Mouse (Mus musculus): ENCODE results near the gene Vps54. TPM values are rescaled to one million over a fixed set of nuclear protein-coding genes. Genes with fewer than 3 reads are reported as not detected.

Gene Vps54
- polyA plus RNA-seq, 1 experiment from 2014 or later = 14.9 TPM

DNA sequence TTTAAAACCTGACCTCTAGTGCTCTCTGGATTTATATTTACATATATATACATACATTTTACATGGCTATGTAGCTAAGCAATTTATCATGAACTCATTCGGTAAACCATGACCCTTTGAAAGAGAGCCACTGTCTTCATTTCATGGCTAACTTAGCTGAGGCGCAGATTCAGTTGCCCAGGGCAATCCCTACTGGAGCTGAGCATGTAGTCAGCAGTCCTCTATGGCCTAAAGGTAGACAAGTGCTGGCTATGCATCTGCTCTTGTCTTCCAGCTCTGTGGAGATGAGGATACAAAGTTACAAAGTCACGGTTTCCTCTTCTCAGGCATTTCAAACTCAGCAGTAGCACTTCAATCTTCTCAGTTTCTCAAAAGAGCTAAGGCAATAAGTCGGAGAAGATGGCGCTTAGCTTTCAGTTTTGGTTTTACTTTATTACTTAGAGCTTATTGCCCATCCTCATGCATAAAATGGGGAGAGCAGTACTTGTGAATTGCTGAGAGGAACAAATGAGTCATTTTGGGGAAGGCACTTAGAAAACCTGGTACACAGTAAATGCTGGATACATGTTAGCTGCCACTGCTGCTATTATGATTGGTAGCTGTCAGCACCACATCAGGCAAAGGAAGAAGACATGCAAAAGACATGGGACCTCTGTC, 93.7 kb downstream of the Vps54 start:
- 96% methylated on average over 5 of the region's 5 CpGs for WGBS
- no peaks in the 10 kb centered on the region for H3K4me1 ChIP-seq (ENCODE audit: control insufficient read depth, insufficient read depth, low read length)

DNA sequence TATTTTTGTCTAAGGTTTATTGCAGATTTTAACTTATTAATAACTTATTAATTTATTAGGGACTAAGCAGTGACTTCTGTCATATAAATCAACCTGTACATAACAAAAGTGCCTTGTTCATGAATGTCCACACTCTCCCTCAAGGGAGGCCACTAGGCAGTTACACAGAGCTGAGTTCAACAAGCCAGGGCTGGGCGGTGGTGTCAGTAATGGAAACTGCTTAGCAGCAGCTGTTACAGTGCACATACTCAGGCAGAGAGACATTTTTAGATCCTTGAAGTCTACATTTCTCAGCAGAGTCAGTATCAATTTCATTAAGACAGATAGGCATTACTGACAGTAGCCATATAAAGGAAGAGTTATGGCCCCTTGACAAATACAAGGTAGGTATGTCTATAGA, 98.8 kb downstream of the Vps54 start:
- no peak for DNase-seq (ENCODE audit: low spot score)
- ATAC-seq (ENCODE audit: insufficient number of reproducible peaks, low FRiP score, low TSS enrichment, low read depth) = no peak
- H3K27me3 ChIP-seq (ENCODE audit: control insufficient read depth, insufficient read depth, low read length) = no peaks in the 10 kb centered on the region
- H3K9ac ChIP-seq (ENCODE audit: low read length) = no peak overlapping the region
- H3K4me2 ChIP-seq (ENCODE audit: low read depth, severe bottlenecking) = no peak overlapping the region
- H3K9me3 ChIP-seq (ENCODE audit: control insufficient read depth, low read length) = no peaks in the 10 kb centered on the region
- no peaks in the 10 kb centered on the region for H3K36me3 ChIP-seq (ENCODE audit: control insufficient read depth, insufficient read depth, low read length)
- no peak overlapping the region for H3K27ac ChIP-seq (replicated peaks; ENCODE audit: low read depth, low read length)
- H3K4me1 ChIP-seq (ENCODE audit: control insufficient read depth, insufficient read depth, low read length) = no peaks in the 10 kb centered on the region
- no peak overlapping the region for H3K4me3 ChIP-seq (ENCODE audit: low read depth, low read length)
- WGBS = 89% methylated on average over 1 of the region's 1 CpGs

More for the DNA sequence above, 93.7 kb downstream of the Vps54 start:
- ATAC-seq (ENCODE audit: insufficient number of reproducible peaks, low FRiP score, low TSS enrichment, low read depth) (no peak), DNase-seq (ENCODE audit: low spot score) (no peak)
- Histone ChIP-seq H3K4me2 (ENCODE audit: low read depth, severe bottlenecking) (no peak overlapping the region), H3K27me3 (ENCODE audit: control insufficient read depth, insufficient read depth, low read length) (no peaks in the 10 kb centered on the region), H3K4me3 (ENCODE audit: low read depth, low read length) (no peak overlapping the region), H3K27ac (replicated peaks; ENCODE audit: low read depth, low read length) (no peak overlapping the region), H3K9ac (ENCODE audit: low read length) (no peak overlapping the region), H3K9me3 (ENCODE audit: control insufficient read depth, low read length) (no peaks in the 10 kb centered on the region), H3K36me3 (ENCODE audit: control insufficient read depth, insufficient read depth, low read length) (peaks cover 5% of the 10 kb centered on the region; the same call in 1 of the 2 replicates)

DNA sequence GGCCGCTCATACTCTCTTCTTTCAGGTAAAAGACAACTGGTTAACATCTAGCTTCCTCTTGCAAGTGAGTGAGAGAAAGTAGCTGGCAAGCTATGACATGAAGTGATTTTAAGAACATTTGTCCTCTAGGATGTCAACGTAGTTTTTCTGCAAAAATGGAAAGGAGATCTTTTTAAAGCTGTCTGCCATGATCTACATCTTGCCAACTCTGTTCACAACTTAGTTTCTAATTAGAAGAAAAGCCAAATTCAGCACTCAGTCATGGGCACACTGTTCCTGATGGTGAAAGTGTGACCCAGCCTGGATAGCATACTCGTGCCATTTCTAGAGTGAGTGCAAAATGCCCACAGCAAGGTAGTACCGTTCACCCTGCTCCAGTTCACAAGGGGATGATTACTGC, 100.0 kb downstream of the Vps54 start:
- Histone ChIP-seq H3K36me3 (ENCODE audit: control insufficient read depth, insufficient read depth, low read length) (no peaks in the 10 kb centered on the region; the same call in 1 of the 2 replicates), H3K4me2 (ENCODE audit: low read depth, severe bottlenecking) (no peak overlapping the region), H3K4me3 (ENCODE audit: low read depth, low read length) (no peak overlapping the region), H3K9ac (ENCODE audit: low read length) (no peak overlapping the region), H3K27ac (replicated peaks; ENCODE audit: low read depth, low read length) (no peak overlapping the region), H3K4me1 (ENCODE audit: control insufficient read depth, insufficient read depth, low read length) (no peaks in the 10 kb centered on the region), H3K27me3 (ENCODE audit: control insufficient read depth, insufficient read depth, low read length) (no peaks in the 10 kb centered on the region), H3K9me3 (ENCODE audit: control insufficient read depth, low read length) (no peaks in the 10 kb centered on the region)
- WGBS = 78% methylated on average over 4 of the region's 4 CpGs
- no peak for ATAC-seq (ENCODE audit: insufficient number of reproducible peaks, low FRiP score, low TSS enrichment, low read depth)
- no peak for DNase-seq (ENCODE audit: low spot score)

DNA sequence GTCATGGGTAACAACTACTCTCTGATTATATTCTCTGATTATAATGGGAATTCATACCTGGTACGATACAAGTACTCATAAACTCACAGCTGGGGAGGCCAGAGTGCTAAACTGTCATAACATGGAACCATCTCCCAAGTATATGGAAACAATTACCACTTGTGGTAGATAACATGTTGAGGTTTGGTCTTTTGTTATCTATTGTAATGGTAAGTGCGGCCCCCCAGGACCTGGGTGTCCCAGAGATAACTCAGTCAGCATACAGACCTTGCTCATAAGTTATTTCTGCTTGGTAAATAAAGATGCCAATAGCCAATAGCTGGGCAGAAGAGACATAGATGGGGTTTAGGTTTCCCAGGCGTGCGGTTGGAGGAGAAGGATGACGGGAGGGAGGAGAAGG, 104.4 kb downstream of the Vps54 start:
- Histone ChIP-seq H3K27ac (replicated peaks; ENCODE audit: low read depth, low read length) (no peak overlapping the region), H3K36me3 (ENCODE audit: control insufficient read depth, insufficient read depth, low read length) (no peaks in the 10 kb centered on the region; the same call in 1 of the 2 replicates), H3K27me3 (ENCODE audit: control insufficient read depth, insufficient read depth, low read length) (no peaks in the 10 kb centered on the region), H3K4me1 (ENCODE audit: control insufficient read depth, insufficient read depth, low read length) (no peaks in the 10 kb centered on the region), H3K9ac (ENCODE audit: low read length) (no peak overlapping the region), H3K4me2 (ENCODE audit: low read depth, severe bottlenecking) (no peak overlapping the region), H3K9me3 (ENCODE audit: control insufficient read depth, low read length) (no peaks in the 10 kb centered on the region), H3K4me3 (ENCODE audit: low read depth, low read length) (no peak overlapping the region)
- ATAC-seq (ENCODE audit: insufficient number of reproducible peaks, low FRiP score, low TSS enrichment, low read depth) (no peak), DNase-seq (ENCODE audit: low spot score) (no peak)
- 96% methylated on average over 5 of the region's 5 CpGs for WGBS

DNA sequence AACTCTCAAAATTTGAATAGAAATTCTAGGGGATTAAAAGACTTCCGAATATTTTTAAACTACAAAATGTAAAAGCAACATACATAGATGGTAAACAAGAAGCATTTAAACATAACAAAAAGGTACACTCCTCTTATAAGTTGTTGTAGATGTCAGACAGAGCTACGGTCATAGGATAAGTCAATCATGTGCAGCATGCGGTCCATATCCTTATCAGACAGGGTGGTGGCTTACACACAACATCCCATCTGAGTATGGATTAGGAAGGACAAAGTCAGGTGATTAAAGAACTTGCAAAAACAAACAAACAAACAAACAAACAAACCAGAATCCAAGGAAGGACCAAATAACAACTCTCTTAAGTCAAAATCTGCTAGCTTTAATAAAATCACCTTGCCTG, 106.9 kb downstream of the Vps54 start:
- 95% methylated on average over 3 of the region's 3 CpGs for WGBS
- Histone ChIP-seq H3K4me2 (ENCODE audit: low read depth, severe bottlenecking) (no peak overlapping the region), H3K36me3 (ENCODE audit: control insufficient read depth, insufficient read depth, low read length) (no peaks in the 10 kb centered on the region; the same call in 1 of the 2 replicates), H3K27me3 (ENCODE audit: control insufficient read depth, insufficient read depth, low read length) (no peaks in the 10 kb centered on the region), H3K4me3 (ENCODE audit: low read depth, low read length) (no peak overlapping the region), H3K9ac (ENCODE audit: low read length) (no peak overlapping the region), H3K27ac (replicated peaks; ENCODE audit: low read depth, low read length) (no peak overlapping the region), H3K4me1 (ENCODE audit: control insufficient read depth, insufficient read depth, low read length) (no peaks in the 10 kb centered on the region), H3K9me3 (ENCODE audit: control insufficient read depth, low read length) (no peaks in the 10 kb centered on the region)
- DNase-seq (ENCODE audit: low spot score) (no peak), ATAC-seq (ENCODE audit: insufficient number of reproducible peaks, low FRiP score, low TSS enrichment, low read depth) (no peak)

DNA sequence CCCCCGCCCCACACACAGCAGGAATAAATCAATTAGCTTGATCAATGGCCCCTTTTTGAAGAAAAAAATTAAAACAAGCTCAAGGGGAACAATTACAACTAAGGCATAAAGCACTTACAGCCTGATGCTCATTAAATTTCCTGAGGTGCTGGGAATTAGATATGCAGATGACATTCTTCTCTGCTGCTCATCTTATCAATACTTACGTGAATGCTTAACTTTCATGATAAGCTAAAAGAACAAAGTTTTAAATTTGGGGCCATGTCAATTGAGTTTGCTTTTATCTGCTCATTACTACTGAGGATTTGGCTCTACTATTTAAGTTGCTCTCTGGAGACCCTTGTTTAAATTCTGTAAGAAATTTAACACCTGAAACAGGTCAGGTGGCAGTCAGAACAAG, 109.8 kb downstream of the Vps54 start:
- H3K4me3 ChIP-seq (ENCODE audit: low read depth, low read length) = no peak overlapping the region
- no peaks in the 10 kb centered on the region for H3K9me3 ChIP-seq (ENCODE audit: control insufficient read depth, low read length)
- no peak for ATAC-seq (ENCODE audit: insufficient number of reproducible peaks, low FRiP score, low TSS enrichment, low read depth)
- no peak overlapping the region for H3K9ac ChIP-seq (ENCODE audit: low read length)
- H3K4me1 ChIP-seq (ENCODE audit: control insufficient read depth, insufficient read depth, low read length) = no peaks in the 10 kb centered on the region
- H3K4me2 ChIP-seq (ENCODE audit: low read depth, severe bottlenecking) = no peak overlapping the region
- H3K27ac ChIP-seq (replicated peaks; ENCODE audit: low read depth, low read length) = no peak overlapping the region
- no peaks in the 10 kb centered on the region; the same call in 1 of the 2 replicates for H3K36me3 ChIP-seq (ENCODE audit: control insufficient read depth, insufficient read depth, low read length)
- no peak for DNase-seq (ENCODE audit: low spot score)
- 93% methylated on average over 2 of the region's 2 CpGs for WGBS
- no peaks in the 10 kb centered on the region for H3K27me3 ChIP-seq (ENCODE audit: control insufficient read depth, insufficient read depth, low read length)

DNA sequence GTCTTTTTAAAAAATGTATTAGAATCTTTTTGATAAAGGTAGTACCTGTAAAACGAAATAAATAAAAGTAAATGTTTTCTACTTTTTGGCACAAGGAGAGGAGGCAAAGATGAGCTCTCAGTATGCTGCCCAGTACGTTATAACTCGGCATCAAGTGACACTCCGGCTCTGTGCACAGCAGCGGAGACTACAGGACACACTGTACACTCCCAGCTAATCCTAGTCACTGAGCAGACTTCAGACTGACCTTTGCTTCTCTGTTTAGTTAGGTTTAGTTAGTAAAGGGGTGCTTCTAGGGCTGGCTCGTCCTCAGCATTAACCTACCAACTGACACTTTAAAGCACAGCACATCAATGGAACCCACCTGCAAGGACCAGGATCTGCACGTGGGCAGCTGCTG, 112.2 kb downstream of the Vps54 start:
- Histone ChIP-seq H3K9me3 (ENCODE audit: control insufficient read depth, low read length) (no peaks in the 10 kb centered on the region), H3K27ac (replicated peaks; ENCODE audit: low read depth, low read length) (no peak overlapping the region), H3K9ac (ENCODE audit: low read length) (no peak overlapping the region), H3K27me3 (ENCODE audit: control insufficient read depth, insufficient read depth, low read length) (no peaks in the 10 kb centered on the region), H3K4me3 (ENCODE audit: low read depth, low read length) (no peak overlapping the region), H3K4me2 (ENCODE audit: low read depth, severe bottlenecking) (no peak overlapping the region), H3K4me1 (ENCODE audit: control insufficient read depth, insufficient read depth, low read length) (no peaks in the 10 kb centered on the region), H3K36me3 (ENCODE audit: control insufficient read depth, insufficient read depth, low read length) (no peaks in the 10 kb centered on the region)
- WGBS = 89% methylated on average over 7 of the region's 7 CpGs
- DNase-seq (ENCODE audit: low spot score) (no peak), ATAC-seq (ENCODE audit: insufficient number of reproducible peaks, low FRiP score, low TSS enrichment, low read depth) (no peak)

DNA sequence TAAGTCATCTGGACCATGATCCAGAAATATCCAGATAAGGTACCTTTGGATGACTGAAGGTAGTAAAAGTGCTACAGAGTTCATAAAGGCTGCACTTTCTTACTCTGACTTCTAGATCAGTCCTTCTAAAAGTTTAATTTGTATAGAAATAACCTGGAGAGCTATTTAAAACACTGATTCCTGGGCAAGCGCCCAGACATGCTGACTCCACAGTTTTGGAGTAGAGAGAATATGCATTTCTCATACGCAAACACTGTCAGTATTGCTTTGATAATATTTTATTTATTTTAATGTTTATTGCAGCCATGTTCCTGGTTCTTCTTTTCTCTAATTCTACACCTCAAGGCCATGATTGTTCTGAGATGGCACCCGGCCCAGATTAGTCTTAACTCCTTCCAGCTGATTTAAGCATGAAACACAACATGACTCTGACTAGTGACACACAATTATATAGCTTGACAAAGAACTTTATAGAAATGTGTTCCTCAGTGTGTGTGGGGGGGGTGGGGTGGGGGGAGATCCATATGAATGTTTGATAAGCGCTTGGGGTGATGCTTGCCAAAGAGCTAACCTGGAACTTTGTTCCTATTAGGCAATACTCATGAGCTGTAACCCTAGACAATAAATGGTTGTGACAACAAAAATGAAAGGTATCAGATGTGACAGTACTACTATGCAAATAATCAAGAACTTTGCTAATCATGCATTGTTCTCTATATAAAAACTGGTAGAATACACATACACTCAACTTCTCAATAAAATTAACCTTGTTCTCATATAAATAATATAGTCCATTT, 124.3 kb downstream of the Vps54 start:
- H3K9me3 ChIP-seq (ENCODE audit: control insufficient read depth, low read length) = no peaks in the 10 kb centered on the region
- no peaks in the 10 kb centered on the region for H3K36me3 ChIP-seq (ENCODE audit: control insufficient read depth, insufficient read depth, low read length)
- ATAC-seq (ENCODE audit: insufficient number of reproducible peaks, low FRiP score, low TSS enrichment, low read depth) (no peak), DNase-seq (ENCODE audit: low spot score) (no peak)
- no peaks in the 10 kb centered on the region for H3K27me3 ChIP-seq (ENCODE audit: control insufficient read depth, insufficient read depth, low read length)
- no peak overlapping the region for H3K9ac ChIP-seq (ENCODE audit: low read length)
- H3K27ac ChIP-seq (replicated peaks; ENCODE audit: low read depth, low read length) = no peak overlapping the region
- H3K4me1 ChIP-seq (ENCODE audit: control insufficient read depth, insufficient read depth, low read length) = no peaks in the 10 kb centered on the region
- no peak overlapping the region for H3K4me3 ChIP-seq (ENCODE audit: low read depth, low read length)
- H3K4me2 ChIP-seq (ENCODE audit: low read depth, severe bottlenecking) = no peak overlapping the region
- 92% methylated on average over 4 of the region's 4 CpGs for WGBS
